Mouse (Mus musculus) cerebellum, postnatal 14 days (tissue): ENCODE measurements at regions not wholly inside any gene's neighbourhood (a gene's known extent, or its start where the extent isn't known, plus 50 kb on each side); places are given as distances from the start of the nearest gene placed in this dataset.

Experiments
- DNase-seq, 2 experiments: peaks; one replicate each; pipeline ENCODE4 v3.0.0; 2021; ENCODE audit warnings: mixed read lengths in 2 of 2

GRCm38 (mm10) chr9:49175586-49176286 is 74.6 kb upstream of the Gm4894 start:
- DNase-seq, result no peak

GRCm38 (mm10) chr9:49178561-49178960 is 71.8 kb upstream of the Gm4894 start:
- DNase-seq, result peak; percentile 76 to 88

GRCm38 (mm10) chr9:49184786-49185185 is 65.5 kb upstream of the Gm4894 start:
- DNase-seq, result peak; percentile 62 to 76

GRCm38 (mm10) chr9:49189426-49189825 is 60.9 kb upstream of the Gm4894 start:
- DNase-seq, result peak; percentile 67 to 81

GRCm38 (mm10) chr9:49192776-49193175 is 57.6 kb upstream of the Gm4894 start:
- DNase-seq, result no peak
